Mouse (Mus musculus): ENCODE measurements at regions not wholly inside any gene's neighbourhood (a gene's known extent, or its start where the extent isn't known, plus 50 kb on each side); places are given as distances from the start of the nearest gene placed in this dataset.

DNA sequence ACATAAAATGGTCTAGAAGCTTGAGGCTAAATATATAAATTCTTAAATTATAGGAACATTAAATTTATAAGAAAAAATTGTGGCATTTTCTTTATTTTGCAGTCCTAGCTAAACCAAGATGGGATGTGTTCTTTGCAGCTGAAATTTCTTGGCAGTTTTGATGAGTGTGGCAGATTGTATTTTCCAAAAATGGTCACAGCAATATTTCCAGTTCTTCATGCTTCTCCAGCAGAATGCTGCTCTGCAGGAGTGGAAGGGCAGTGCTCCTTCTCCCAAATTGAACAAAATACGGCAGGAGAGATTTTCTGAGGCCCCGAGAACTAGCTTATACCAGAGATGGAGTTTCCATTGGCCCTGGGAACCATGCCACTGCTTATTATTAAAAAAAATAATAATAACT is 587.6 kb downstream of the Prkd1 start:
- TF ChIP-seq POLR2A (IDR thresholded peaks at IDR 0.05; ENCODE audit: insufficient read length, low read depth), result no peak
- no peak for TF ChIP-seq MYOD1 (IDR thresholded peaks at IDR 0.05; ENCODE audit: control insufficient read depth in 1 of 3, insufficient read length in 2 of 3, low read depth in 2 of 3)
- TF ChIP-seq MAX (IDR thresholded peaks at IDR 0.05; ENCODE audit: low read depth), result no peak
- no peak for TF ChIP-seq USF1 (IDR thresholded peaks at IDR 0.05; ENCODE audit: low read depth)
- no peak for TF ChIP-seq MYOG (IDR thresholded peaks at IDR 0.05; ENCODE audit: control insufficient read depth in 1 of 3, insufficient read depth in 1 of 3, insufficient read length in 2 of 3, low read depth in 2 of 3)
- no peak for TF ChIP-seq CEBPB (IDR thresholded peaks at IDR 0.05; ENCODE audit: insufficient read depth, poor library complexity, severe bottlenecking)
- TF ChIP-seq REST (IDR thresholded peaks at IDR 0.05; ENCODE audit: insufficient read depth, insufficient read length), result no peak
